Mouse (Mus musculus): ENCODE measurements around the gene Nfkb1.

- TF ChIP-seq CTCF (conservative IDR thresholded peaks at IDR 0.05 in 1 of 2, IDR thresholded peaks at IDR 0.05 in 1 of 2; ENCODE audit: low read depth in 2 of 2, low read length in 2 of 2) (no peak), MAFK (IDR thresholded peaks at IDR 0.05; ENCODE audit: insufficient replicate concordance, low read length) (no peak), TCF12 (IDR thresholded peaks at IDR 0.05; ENCODE audit: low read depth, low read length) (no peak), MXI1 (IDR thresholded peaks at IDR 0.05; ENCODE audit: low read depth, low read length) (no peak), POLR2A (IDR thresholded peaks at IDR 0.05; ENCODE audit: low read depth, low read length) (no peak), ETS1 (conservative IDR thresholded peaks at IDR 0.05; ENCODE audit: low read depth, low read length) (no peak), USF1 (IDR thresholded peaks at IDR 0.05; ENCODE audit: low read depth, low read length) (no peak), USF2 (conservative IDR thresholded peaks at IDR 0.05; ENCODE audit: low read depth, low read length) (no peak), CHD1 (IDR thresholded peaks at IDR 0.05; ENCODE audit: low read depth, low read length) (no peak), ZNF384 (IDR thresholded peaks at IDR 0.05; ENCODE audit: low read depth, low read length) (no peak)
Measured at GRCm38 (mm10) chr3:135606592-135606991, 84.8 kb downstream of the Nfkb1 start.

All from CH12.LX (cell line).